Mouse (Mus musculus): ENCODE results near the gene Plcb4.

DNA sequence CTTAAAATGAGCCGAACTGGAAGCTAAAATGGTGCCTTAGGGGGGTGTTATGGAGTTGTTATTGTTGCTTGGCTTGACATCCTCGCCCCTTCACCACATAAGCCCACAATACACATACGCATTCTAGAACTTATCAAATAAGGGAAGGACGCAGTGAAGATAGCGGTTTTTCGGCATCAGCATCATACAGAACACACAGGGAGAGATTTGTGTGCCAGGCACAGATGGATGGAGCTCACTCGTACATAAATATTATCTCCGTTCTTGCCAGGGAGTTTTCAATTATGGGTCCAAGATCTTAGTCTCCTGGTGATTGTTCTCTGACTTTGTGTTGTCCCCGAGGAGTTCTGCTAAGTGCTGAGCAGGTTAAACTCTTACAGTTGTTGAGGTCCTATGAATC is 50.0 kb downstream of the Plcb4 start:
- no peak for TF ChIP-seq EP300 (optimal IDR thresholded peaks at IDR 0.05)
- no peak for TF ChIP-seq CTCF (IDR thresholded peaks at IDR 0.05; ENCODE audit: low read depth)
